In genomic region chr1:151366944-151367605, GRCm38 (mm10) we compare ENCODE assay signal across 16 mouse cellular contexts. TPM values are rescaled to one million over a fixed set of nuclear protein-coding genes. Genes with fewer than 3 reads are reported as not detected.
DNase-seq lines count a peak whose midpoint lies in the region; ATAC-seq and TF ChIP-seq lines count a peak whose summit lies in the region.
"Had no signal": no experiment of that assay in that cellular context is flagged by ENCODE, and none has a peak within 500 bp of the region (broad histone marks: within the 10 kb centered on the region; RNA-seq: fewer than 3 reads in every experiment).

No protein-coding gene starts in this region.

- no peak overlapping the region for H3ac ChIP-seq in myocyte (ENCODE audit: control insufficient read depth, insufficient read length)

- H3K79me2 ChIP-seq in myocyte (ENCODE audit: control insufficient read depth, insufficient read depth): no peaks in the 10 kb centered on the region

- H3K27ac ChIP-seq in forebrain, embryonic 12.5 days: no peak overlapping the region
- H3K27ac ChIP-seq in forebrain, embryonic 15.5 days (replicated peaks): no peak overlapping the region
- no peak overlapping the region for H3K27ac ChIP-seq in intestine, embryonic 14.5 days (ENCODE audit: low read depth)
- H3K27ac ChIP-seq in intestine, postnatal 0 days (ENCODE audit: low read depth, low read length): no peak overlapping the region
- H3K27ac ChIP-seq: liver, embryonic 15.5 days had no signal

- H3K4me2 ChIP-seq in forebrain, embryonic 12.5 days: no peak overlapping the region
- no peak overlapping the region for H3K4me2 ChIP-seq in forebrain, embryonic 15.5 days (replicated peaks)
- H3K4me2 ChIP-seq in intestine, embryonic 14.5 days (ENCODE audit: low read length): no peak overlapping the region
- H3K4me2 ChIP-seq in intestine, postnatal 0 days (replicated peaks; ENCODE audit: low read depth): no peak overlapping the region
- no peak overlapping the region for H3K4me2 ChIP-seq in myocyte (ENCODE audit: low read depth)
- H3K4me2 ChIP-seq: liver, embryonic 15.5 days had no signal

- DNase-seq in intestine, embryonic 14.5 days (ENCODE audit: low spot score): no peak
- DNase-seq in ovary, postnatal 36 days (ENCODE audit: low spot score): peak; percentile 26
- no peak for DNase-seq in ovary, postnatal 10 days (ENCODE audit: low spot score)
- no peak for DNase-seq in layer of hippocampus, postnatal 10 days (ENCODE audit: low spot score in 2 of 2)
- DNase-seq: cerebellum, postnatal 14 days; embryo, embryonic 11 days; kidney, postnatal 25 days; thymus, postnatal 4 days had no signal

- H3K4me1 ChIP-seq in forebrain, embryonic 12.5 days: no peaks in the 10 kb centered on the region
- H3K4me1 ChIP-seq in forebrain, embryonic 15.5 days: no peaks in the 10 kb centered on the region
- H3K4me1 ChIP-seq in intestine, embryonic 14.5 days (replicated peaks; ENCODE audit: control insufficient read depth, insufficient read depth, low read length): no peaks in the 10 kb centered on the region
- no peaks in the 10 kb centered on the region for H3K4me1 ChIP-seq in intestine, postnatal 0 days (replicated peaks; ENCODE audit: control insufficient read depth, insufficient read depth, low read length)
- H3K4me1 ChIP-seq: liver, embryonic 15.5 days had no signal

- no peaks in the 10 kb centered on the region for H3K27me3 ChIP-seq in forebrain, embryonic 12.5 days
- H3K27me3 ChIP-seq in forebrain, embryonic 15.5 days: no peaks in the 10 kb centered on the region
- H3K27me3 ChIP-seq in intestine, embryonic 14.5 days (replicated peaks; ENCODE audit: control insufficient read depth, insufficient read depth, low read length): no peaks in the 10 kb centered on the region
- no peaks in the 10 kb centered on the region for H3K27me3 ChIP-seq in intestine, postnatal 0 days (replicated peaks; ENCODE audit: control insufficient read depth, insufficient read depth, low read length)
- H3K27me3 ChIP-seq in myocyte (ENCODE audit: control insufficient read depth, insufficient read depth, insufficient read length): no peaks in the 10 kb centered on the region
- H3K27me3 ChIP-seq: liver, embryonic 15.5 days had no signal

- ATAC-seq in forebrain, embryonic 12.5 days (ENCODE audit: low FRiP score): 0 out of 2 replicates have a peak, but pooled peaks have one; percentile 27
- ATAC-seq in forebrain, embryonic 15.5 days (replicated peaks): no peak
- ATAC-seq in intestine, embryonic 14.5 days (replicated peaks; ENCODE audit: low FRiP score, low TSS enrichment, low read depth): 0 out of 2 replicates have a peak, but pooled peaks have one; percentile 13
- no peak for ATAC-seq in intestine, postnatal 0 days
- ATAC-seq: forebrain, embryonic 14.5 days; lung, postnatal 0 days; midbrain, embryonic 16.5 days had no signal

- no peak for TF ChIP-seq CTCF in intestine, postnatal 0 days (IDR thresholded peaks at IDR 0.05; ENCODE audit: low read depth)

- WGBS in forebrain, embryonic 12.5 days: 92% methylated on average over 8 of the region's 8 CpGs
- 92% methylated on average over 8 of the region's 8 CpGs for WGBS in forebrain, embryonic 15.5 days
- 84% methylated on average over 8 of the region's 8 CpGs for WGBS in intestine, embryonic 14.5 days
- WGBS in intestine, postnatal 0 days: 81% methylated on average over 8 of the region's 8 CpGs

- no peaks in the 10 kb centered on the region for H3K9me3 ChIP-seq in forebrain, embryonic 12.5 days
- no peaks in the 10 kb centered on the region for H3K9me3 ChIP-seq in forebrain, embryonic 15.5 days
- no peaks in the 10 kb centered on the region for H3K9me3 ChIP-seq in intestine, embryonic 14.5 days (ENCODE audit: control insufficient read depth, low read length)
- no peaks in the 10 kb centered on the region for H3K9me3 ChIP-seq in intestine, postnatal 0 days (ENCODE audit: control insufficient read depth)
- H3K9me3 ChIP-seq: liver, embryonic 15.5 days had no signal

- H3K9ac ChIP-seq in forebrain, embryonic 12.5 days: no peak overlapping the region
- H3K9ac ChIP-seq in forebrain, embryonic 15.5 days (replicated peaks): no peak overlapping the region
- H3K9ac ChIP-seq in intestine, embryonic 14.5 days (ENCODE audit: low read length): no peak overlapping the region
- no peak overlapping the region for H3K9ac ChIP-seq in intestine, postnatal 0 days (ENCODE audit: low read depth, low read length)
- H3K9ac ChIP-seq: liver, embryonic 15.5 days had no signal

- peaks cover 77% of the 10 kb centered on the region for H3K36me3 ChIP-seq in forebrain, embryonic 12.5 days (replicated peaks)
- peaks cover 68% of the 10 kb centered on the region for H3K36me3 ChIP-seq in forebrain, embryonic 15.5 days
- peaks cover 81% of the 10 kb centered on the region for H3K36me3 ChIP-seq in intestine, embryonic 14.5 days (ENCODE audit: control insufficient read depth, insufficient read depth, low read length)
- H3K36me3 ChIP-seq in intestine, postnatal 0 days (ENCODE audit: control insufficient read depth, insufficient read depth): peaks cover 80% of the 10 kb centered on the region
- H3K36me3 ChIP-seq in myocyte (ENCODE audit: control insufficient read depth, insufficient read depth): peaks cover 65% of the 10 kb centered on the region

- TF ChIP-seq POLR2A in myocyte (IDR thresholded peaks at IDR 0.05; ENCODE audit: insufficient read length, low read depth): no peak

- no peak overlapping the region for H3K4me3 ChIP-seq in forebrain, embryonic 12.5 days (replicated peaks)
- H3K4me3 ChIP-seq in forebrain, embryonic 15.5 days: no peak overlapping the region
- H3K4me3 ChIP-seq in intestine, embryonic 14.5 days (ENCODE audit: low read depth, low read length): no peak overlapping the region
- no peak overlapping the region for H3K4me3 ChIP-seq in intestine, postnatal 0 days (ENCODE audit: low read depth, low read length)
- no peak overlapping the region for H3K4me3 ChIP-seq in myocyte
- H3K4me3 ChIP-seq: liver, embryonic 15.5 days had no signal

TF ChIP-seq in myocyte, 11 proteins besides CTCF, POLR2A, EP300 and RAD21:
- no peak for TF ChIP-seq USF1 (IDR thresholded peaks at IDR 0.05; ENCODE audit: low read depth)
- TF ChIP-seq POLR2AphosphoS2 (IDR thresholded peaks at IDR 0.05; ENCODE audit: insufficient read length, low read depth): peak; percentile 71
- TF ChIP-seq TCF12 (IDR thresholded peaks at IDR 0.05; ENCODE audit: insufficient read depth, poor library complexity, severe bottlenecking): no peak
- no peak for TF ChIP-seq MYOG (IDR thresholded peaks at IDR 0.05; ENCODE audit: control insufficient read depth in 1 of 3, insufficient read depth in 1 of 3, insufficient read length in 2 of 3, low read depth in 2 of 3)
- TF ChIP-seq REST (IDR thresholded peaks at IDR 0.05; ENCODE audit: insufficient read depth, insufficient read length): no peak

RNA-seq across cellular contexts. Expression of gene Ivns1abp, which starts 22.8 kb away (rescaled TPM):
- 446 and 474 TPM in 2 replicates for polyA plus RNA-seq in forebrain, embryonic 12.5 days (2016; fragmentation: Nextera tagmentation; extraction: Ambion mirVana)
- polyA plus RNA-seq in forebrain, embryonic 15.5 days (2015; fragmentation: Nextera tagmentation; extraction: Ambion mirVana): 365 and 380 TPM in 2 replicates
- polyA plus RNA-seq in intestine, embryonic 14.5 days (2014; fragmentation: Nextera tagmentation; extraction: Ambion mirVana): 298 and 319 TPM in 2 replicates
- 101 and 107 TPM in 2 replicates for polyA plus RNA-seq in intestine, postnatal 0 days (2015; fragmentation: Nextera tagmentation; extraction: Ambion mirVana)
- 95.1 TPM for polyA plus RNA-seq in myocyte (2012; fragmentation: generic; extraction: Trizol)
- total RNA-seq in layer of hippocampus, postnatal 10 days (2021): 100 to 1,000 TPM; 115 to 126 TPM

Comparison
In these comparisons a context has a peak if more than half of its experiments do, and no peak if none do; other contexts are left out.
1. ATAC-seq: peak in forebrain, embryonic 12.5 days (single experiment) and intestine, embryonic 14.5 days (single experiment); none in forebrain, embryonic 15.5 days (single experiment) and intestine, postnatal 0 days (single experiment).